Mouse (Mus musculus): ENCODE measurements at regions not wholly inside any gene's neighbourhood (a gene's known extent, or its start where the extent isn't known, plus 50 kb on each side); places are given as distances from the start of the nearest gene placed in this dataset.

- TF ChIP-seq CTCF (IDR thresholded peaks at IDR 0.05; ENCODE audit: low read depth): no peak
- no peak for TF ChIP-seq EP300 (IDR thresholded peaks at IDR 0.05; ENCODE audit: low read depth)
Observed at GRCm38 (mm10) chr9:120629609-120630008, 58.4 kb downstream of the Rpl14 start.

Measured in liver, postnatal 0 days (tissue).